Mouse (Mus musculus) ES-Bruce4 (cell line): ENCODE results near the gene Dusp21. TPM values are rescaled to one million over a fixed set of nuclear protein-coding genes. Genes with fewer than 3 reads are reported as not detected.

ENCODE experiments used
- H3K27ac ChIP-seq: 2 replicates; pipeline ENCODE4 v1.5.1; 2012; ENCODE audit warnings: low read length, inconsistent platforms; ENCODE audit not compliant: insufficient read depth
- H3K27me3 ChIP-seq: 2 replicates; pipeline ENCODE4 v1.6.1; 2012; ENCODE audit warnings: mild to moderate bottlenecking, low read length, inconsistent platforms; ENCODE audit not compliant: control insufficient read depth, poor library complexity, insufficient read depth, severe bottlenecking
- H3K36me3 ChIP-seq: 2 replicates; pipeline ENCODE4 v1.6.1; 2012; ENCODE audit warnings: inconsistent platforms, mild to moderate bottlenecking, low read length, moderate library complexity; ENCODE audit not compliant: control insufficient read depth, poor library complexity, insufficient read depth, severe bottlenecking
- H3K4me1 ChIP-seq: one replicate; pipeline ENCODE4 v1.8.1; 2011; ENCODE audit warnings: low read length; ENCODE audit not compliant: control insufficient read depth, insufficient read depth
- H3K4me3 ChIP-seq: 2 replicates; pipeline ENCODE4 v1.5.1; 2011; ENCODE audit warnings: low read depth, mild to moderate bottlenecking, low read length
- H3K9ac ChIP-seq: 2 replicates; pipeline ENCODE4 v1.6.1; 2012; ENCODE audit warnings: low read depth, mild to moderate bottlenecking, inconsistent platforms; ENCODE audit not compliant: poor library complexity, severe bottlenecking
- H3K9me3 ChIP-seq: replicated peaks from 2 replicates; pipeline ENCODE4 v1.6.1; 2012; ENCODE audit warnings: mild to moderate bottlenecking, low read length, inconsistent platforms; ENCODE audit not compliant: control insufficient read depth, poor library complexity, insufficient read depth, severe bottlenecking
- CTCF ChIP-seq: IDR thresholded peaks from one replicate; pipeline ENCODE4 v1.8.1; 2011; ENCODE audit warnings: low read depth, low read length
- EP300 ChIP-seq: IDR thresholded peaks from 2 replicates; pipeline ENCODE4 v1.6.1; 2011; ENCODE audit warnings: low read depth, low read length; ENCODE audit not compliant: insufficient read depth
- POLR2A ChIP-seq: IDR thresholded peaks from one replicate; pipeline ENCODE4 v1.8.1; 2011; ENCODE audit warnings: low read length; ENCODE audit not compliant: insufficient read depth
- polyA plus RNA-seq: library from polyadenylated mRNA; stranded (reverse); fragments of >200 nt; gene quantifications from 2 replicates; pipeline ENCODE4 v1.2.4, GENCODE M21; 2011; ENCODE audit warnings: low read depth; ENCODE audit not compliant: missing spikeins, insufficient read depth, insufficient read length

The Dusp21 gene
- polyA plus RNA-seq, 1 experiment: not detected

DNA sequence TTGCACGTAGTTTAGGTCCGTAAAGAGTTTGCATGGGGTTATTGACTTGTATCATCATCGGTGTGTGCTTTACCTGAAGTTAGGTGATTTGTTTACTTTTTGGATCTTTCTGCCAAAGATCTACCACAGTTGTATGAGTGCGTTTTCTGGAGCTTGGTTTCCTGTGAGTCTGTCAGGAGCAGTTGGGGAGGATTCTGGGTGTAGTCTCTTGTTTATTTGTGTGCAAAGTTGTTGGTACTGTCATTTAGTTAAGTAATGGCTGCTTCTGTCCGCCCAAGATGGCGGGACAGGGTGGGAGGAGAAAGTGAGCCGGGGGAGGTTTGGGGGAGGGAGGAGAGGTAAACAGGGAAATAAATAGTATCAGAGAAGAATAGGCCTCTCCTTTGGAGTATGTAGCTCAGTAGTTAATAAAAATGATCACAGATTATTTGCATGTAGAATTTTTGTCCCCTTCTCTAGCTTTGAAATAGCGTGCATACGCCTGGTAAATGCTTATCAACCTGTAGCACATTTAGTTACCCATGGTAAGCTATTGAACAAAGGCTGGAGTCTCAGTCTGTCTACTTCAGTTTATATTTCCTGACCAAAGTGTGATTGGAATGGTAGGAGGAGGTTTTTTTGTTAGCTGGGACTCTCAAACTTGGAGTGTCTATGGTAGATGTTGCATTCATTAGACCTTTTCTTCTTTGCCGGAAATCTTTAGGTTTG is 18.4 kb downstream of the Dusp21 start:
- Histone ChIP-seq H3K27me3 (no peaks in the 10 kb centered on the region), H3K9me3 (no peaks in the 10 kb centered on the region), H3K4me1 (no peaks in the 10 kb centered on the region), H3K9ac (peak overlapping the region; percentile 98), H3K27ac (peak overlapping the region; percentile 83), H3K36me3 (no peaks in the 10 kb centered on the region), H3K4me3 (peak overlapping the region; percentile 98)
- TF ChIP-seq EP300: no peak
- no peak for TF ChIP-seq POLR2A
- no peak for TF ChIP-seq CTCF

DNA sequence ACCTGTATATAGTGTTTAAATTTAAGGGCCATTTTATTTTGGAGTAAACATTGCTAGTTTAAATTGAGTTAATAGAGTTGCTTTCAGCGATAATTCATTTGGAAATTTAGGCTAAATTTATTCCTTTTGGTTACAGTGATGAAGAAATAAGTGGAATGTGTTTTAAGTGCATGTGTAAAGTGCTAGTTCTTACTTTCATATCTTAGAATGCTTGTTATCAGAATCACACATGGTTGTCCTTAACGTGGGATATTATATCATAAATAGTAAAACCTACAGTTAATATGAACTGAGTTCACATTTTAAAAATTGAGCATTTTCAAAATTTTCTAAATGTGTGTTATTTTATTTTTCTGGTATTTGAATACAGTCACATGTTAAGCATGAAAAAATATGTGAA is 19.5 kb downstream of the Dusp21 start:
- Histone ChIP-seq H3K4me1 (no peaks in the 10 kb centered on the region), H3K9ac (no peak overlapping the region), H3K36me3 (no peaks in the 10 kb centered on the region), H3K9me3 (no peaks in the 10 kb centered on the region), H3K27me3 (no peaks in the 10 kb centered on the region), H3K27ac (no peak overlapping the region), H3K4me3 (no peak overlapping the region)
- no peak for TF ChIP-seq CTCF
- no peak for TF ChIP-seq POLR2A
- TF ChIP-seq EP300: no peak

DNA sequence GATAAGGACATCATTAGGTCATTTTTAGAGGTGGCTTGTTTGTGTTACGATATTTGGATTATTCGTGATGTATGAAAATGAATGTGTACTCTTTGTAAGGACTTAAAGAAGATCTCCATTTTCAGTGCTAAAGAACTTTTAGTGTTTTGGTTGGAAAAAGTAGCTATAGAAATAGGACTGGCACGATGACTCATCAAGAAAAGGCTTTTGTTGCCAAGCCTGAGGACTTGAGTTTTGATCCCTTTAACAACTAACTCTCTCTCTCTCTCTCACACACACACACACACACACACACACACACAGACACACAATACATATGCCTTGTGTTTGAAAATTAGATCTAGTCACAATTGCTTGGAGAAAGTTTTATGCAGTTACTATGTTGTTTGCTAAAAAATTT is 21.3 kb downstream of the Dusp21 start:
- H3K27ac ChIP-seq: no peak overlapping the region
- no peak overlapping the region for H3K4me3 ChIP-seq
- no peaks in the 10 kb centered on the region for H3K4me1 ChIP-seq
- no peaks in the 10 kb centered on the region for H3K27me3 ChIP-seq
- no peak overlapping the region for H3K9ac ChIP-seq
- H3K9me3 ChIP-seq: no peaks in the 10 kb centered on the region
- TF ChIP-seq EP300 (no peak), CTCF (no peak), POLR2A (no peak)
- no peaks in the 10 kb centered on the region for H3K36me3 ChIP-seq

DNA sequence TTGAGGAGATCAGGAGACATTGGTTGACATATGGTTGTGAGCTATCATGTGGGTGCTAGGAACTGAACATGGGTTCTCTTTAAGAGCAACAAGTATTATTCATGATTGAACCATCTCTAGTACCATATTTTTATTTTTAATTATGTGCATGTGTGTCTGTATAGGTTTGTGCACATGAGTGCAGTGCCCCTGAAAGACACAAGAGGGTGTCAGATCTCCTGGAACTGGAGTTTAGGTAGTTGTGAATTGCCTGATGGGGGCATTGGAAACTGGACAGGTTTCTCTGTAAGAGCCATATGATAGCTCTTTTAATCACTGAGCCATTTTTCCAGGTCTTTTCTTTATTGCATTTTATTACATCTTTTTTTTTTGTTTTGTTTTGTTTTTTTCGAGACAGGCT is 23.3 kb downstream of the Dusp21 start:
- Histone ChIP-seq H3K36me3 (no peaks in the 10 kb centered on the region), H3K27ac (no peak overlapping the region), H3K9ac (no peak overlapping the region), H3K4me1 (no peaks in the 10 kb centered on the region), H3K27me3 (no peaks in the 10 kb centered on the region), H3K9me3 (no peaks in the 10 kb centered on the region), H3K4me3 (no peak overlapping the region)
- TF ChIP-seq CTCF (no peak), POLR2A (no peak), EP300 (no peak)

DNA sequence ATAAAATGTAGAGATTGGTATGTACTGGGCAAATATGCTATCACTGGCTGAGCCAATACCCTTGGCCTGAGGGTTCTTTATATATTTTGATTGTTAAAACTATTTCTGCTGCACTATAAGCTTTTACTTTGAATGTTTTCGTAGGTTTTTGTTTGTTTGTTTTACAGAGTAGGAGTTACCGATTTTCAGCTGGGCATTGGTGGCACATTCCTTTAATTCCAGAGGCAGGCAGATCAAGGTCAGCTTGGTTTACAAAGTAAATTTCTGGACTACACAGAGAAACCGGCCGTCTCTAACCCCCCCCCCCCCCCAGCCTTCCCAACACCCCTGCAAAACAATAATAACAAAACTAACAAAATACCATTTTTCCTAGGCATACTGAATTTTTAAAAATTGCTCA is 29.2 kb downstream of the Dusp21 start:
- H3K27me3 ChIP-seq: no peaks in the 10 kb centered on the region
- no peak overlapping the region for H3K4me3 ChIP-seq
- no peak overlapping the region for H3K9ac ChIP-seq
- H3K27ac ChIP-seq: no peak overlapping the region
- H3K4me1 ChIP-seq: no peaks in the 10 kb centered on the region
- no peaks in the 10 kb centered on the region for H3K36me3 ChIP-seq
- H3K9me3 ChIP-seq: no peaks in the 10 kb centered on the region
- TF ChIP-seq EP300 (no peak), CTCF (no peak)

DNA sequence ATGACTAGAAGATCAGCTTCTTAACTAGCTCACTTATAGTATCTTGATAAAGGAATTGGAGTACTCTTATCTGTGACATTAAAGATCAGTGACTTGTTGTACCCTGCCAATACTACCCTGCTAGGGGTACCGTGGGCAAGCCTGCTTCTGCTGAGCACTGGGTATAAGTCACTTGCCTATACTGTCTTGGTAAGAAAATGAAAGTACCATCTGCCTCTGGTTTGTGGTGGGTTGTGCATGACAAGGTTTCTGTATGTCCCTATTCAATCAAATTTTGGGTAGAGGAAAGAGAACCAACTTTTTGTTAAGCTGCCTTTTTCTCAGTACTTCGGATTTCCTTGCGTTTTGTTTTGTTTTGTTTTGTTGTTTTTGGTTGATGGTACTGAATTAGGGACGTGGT is 32.1 kb downstream of the Dusp21 start:
- no peaks in the 10 kb centered on the region for H3K36me3 ChIP-seq
- no peaks in the 10 kb centered on the region for H3K4me1 ChIP-seq
- H3K9ac ChIP-seq: no peak overlapping the region
- no peaks in the 10 kb centered on the region for H3K9me3 ChIP-seq
- H3K27ac ChIP-seq: no peak overlapping the region
- no peak for TF ChIP-seq EP300
- no peak for TF ChIP-seq POLR2A
- TF ChIP-seq CTCF: no peak
- no peak overlapping the region for H3K4me3 ChIP-seq
- no peaks in the 10 kb centered on the region for H3K27me3 ChIP-seq
